Mouse (Mus musculus): ENCODE data around the gene Gm1527.
"Not testable (repeated sequence)": the region's sequence is repeated elsewhere in the genome, so short reads cannot be mapped to it uniquely, and the experiment has no call there.

Gene Gm1527

DNA sequence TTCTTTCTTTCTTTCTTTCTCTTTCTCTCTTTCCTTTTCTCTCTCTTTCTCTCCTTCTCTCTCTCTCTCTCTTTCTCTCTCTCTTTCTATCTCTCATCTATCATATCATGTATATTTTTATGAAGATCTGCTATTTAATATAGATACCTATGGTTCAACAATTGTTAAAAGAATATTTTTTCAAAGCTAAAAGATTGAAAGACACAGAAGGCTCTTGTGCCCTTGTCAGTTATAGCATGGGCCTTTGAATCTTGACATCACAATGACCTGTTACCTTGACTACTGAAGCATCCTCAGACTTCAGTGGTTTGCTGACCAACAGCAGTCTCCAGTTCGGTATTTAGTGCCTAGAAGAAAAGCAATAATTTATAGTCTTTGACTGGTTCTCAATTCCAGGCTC lies at the start of gene Gm1527:
Gm1527 (plus strand) TSS at position 301 of the 400 bp plus-strand sequence.
- DNase-seq (ENCODE audit: low spot score): no peak

DNA sequence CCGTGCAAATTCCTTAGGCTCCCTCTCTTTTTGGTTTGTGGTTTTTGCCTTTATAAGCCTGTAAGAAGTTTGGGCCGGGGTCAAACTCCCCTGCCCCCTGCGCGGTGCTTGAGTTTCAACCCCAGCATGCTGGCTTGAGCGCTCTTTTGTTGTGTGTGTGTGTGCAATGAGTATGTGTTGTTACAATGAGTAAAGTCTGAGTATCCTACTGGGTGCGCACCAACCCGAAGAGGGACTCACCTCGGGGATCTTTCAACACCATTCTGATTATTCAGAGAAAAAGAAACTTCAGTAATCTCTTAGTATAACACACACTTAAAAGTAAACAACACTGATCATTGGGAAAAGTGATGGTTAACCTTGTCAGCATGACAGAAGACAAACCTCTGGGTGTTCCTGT lies 49.2 kb upstream of the Gm1527 start:
- DNase-seq (ENCODE audit: low spot score): no peak

DNA sequence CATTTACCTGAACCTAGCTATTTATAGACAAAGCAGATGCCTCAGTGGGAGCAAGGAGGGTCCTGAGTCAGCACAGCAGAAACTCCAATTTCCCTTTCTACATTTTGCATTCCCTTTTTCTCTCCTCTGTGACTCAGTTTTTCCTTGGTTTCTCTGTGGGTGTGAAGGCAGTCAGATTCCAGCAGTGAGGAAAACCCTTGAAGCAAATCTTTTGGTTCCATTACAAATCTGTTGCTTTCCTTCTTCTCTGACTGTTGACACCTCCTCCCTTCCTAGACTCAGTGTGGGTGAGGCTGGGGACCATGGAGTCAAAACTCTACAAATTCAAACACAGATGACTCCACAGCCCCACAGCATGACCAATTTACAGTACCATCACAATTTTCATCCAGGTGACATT lies 45.3 kb upstream of the Gm1527 start:
- DNase-seq (ENCODE audit: low spot score): no peak

DNA sequence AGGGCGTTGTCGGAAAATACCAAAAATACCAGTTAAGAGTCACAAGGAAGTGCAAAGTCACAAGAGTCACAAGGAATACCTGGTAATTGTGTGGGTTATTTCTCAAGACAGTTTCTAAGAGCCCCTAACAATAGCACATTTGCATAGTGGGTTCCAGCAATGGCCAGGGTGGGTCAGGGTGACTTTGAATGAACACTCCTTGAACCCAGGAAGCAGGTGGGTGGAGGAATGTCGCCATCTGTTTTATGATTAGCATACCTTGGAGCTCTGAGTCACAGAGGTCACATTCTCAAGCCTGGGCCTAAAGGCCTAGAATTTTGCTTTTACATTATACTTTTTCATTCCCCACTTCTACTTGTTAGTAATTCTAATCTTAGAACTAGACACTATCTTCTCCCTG lies 40.2 kb upstream of the Gm1527 start:
- not testable (repeated sequence) for DNase-seq (ENCODE audit: low spot score)

DNA sequence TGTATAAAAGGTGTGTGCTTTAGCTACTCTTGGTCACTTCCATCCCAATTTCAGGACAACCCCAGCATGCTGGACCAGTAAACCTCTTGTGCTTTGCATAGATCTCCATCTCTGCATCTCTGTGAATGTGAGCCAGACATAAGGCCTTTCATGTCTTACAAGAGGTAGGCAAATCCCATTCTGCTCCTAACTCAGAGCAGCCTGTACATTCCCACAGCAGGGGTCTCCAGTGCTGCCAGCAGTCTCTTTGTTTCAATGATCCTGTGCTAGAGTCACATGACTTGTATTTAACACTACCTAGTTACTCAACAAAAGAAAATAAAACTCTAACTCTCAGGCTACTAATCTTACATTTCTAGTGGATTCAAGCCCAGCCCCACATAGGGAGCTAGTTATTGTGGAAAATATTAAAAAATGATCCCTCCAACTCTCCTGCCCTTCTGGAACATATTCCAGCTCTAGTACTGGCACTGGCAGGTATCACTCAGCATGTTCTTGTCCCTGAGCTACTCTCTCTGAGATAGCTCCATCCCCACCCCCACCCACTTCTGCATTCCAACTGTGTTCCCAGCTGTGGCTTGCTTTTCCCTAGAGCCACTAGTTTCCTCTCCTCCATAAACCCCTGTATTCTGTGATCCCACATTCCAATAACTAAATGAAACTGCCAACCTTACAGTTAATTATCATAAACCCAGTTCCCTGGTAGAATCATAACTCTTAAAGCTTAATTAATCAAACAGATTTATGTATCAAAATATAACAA lies 32.6 kb upstream of the Gm1527 start:
- DNase-seq (ENCODE audit: low spot score): not testable (repeated sequence)

DNA sequence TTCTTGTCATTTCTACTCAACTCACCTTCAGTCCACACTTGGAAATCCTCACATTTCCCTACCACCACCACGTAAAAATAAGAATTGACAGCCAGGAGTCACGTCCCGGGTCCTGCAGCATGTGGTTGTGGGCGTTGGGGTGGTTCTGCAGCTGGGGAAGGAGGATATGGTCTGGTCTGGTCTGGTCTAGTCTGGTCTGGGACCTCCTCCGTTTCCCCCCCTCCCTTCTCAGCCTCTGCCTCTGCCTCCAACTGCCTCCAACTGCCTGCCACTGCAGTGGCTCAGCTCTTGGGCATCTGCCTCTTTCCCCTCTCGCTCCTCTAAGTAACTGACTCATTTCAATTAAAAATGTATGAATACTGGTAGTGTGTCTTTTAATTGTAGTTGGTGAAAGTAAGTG lies 4.5 kb downstream of the Gm1527 start:
- not testable (repeated sequence) for DNase-seq (ENCODE audit: low spot score)

DNA sequence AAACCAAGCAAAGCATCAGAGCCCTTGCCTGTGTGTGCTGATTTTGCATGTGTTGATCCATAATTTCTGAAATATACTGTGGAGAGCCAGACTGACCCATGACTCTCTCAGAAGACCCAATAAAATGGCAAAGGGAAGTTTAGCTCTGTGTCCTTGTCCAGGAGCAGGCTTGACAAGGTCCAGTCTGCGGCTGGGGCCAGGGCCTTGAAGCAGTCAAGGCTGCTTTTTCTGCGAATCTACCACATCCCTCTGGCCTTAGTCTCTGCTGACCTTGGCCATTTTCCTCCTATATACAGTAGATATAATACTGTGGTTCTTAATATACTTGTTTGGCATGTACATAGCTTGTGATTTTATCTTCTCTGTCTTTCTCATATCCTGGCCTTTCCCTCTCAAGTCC lies 73.5 kb downstream of the Gm1527 start:
- no peak for DNase-seq (ENCODE audit: low spot score)

DNA sequence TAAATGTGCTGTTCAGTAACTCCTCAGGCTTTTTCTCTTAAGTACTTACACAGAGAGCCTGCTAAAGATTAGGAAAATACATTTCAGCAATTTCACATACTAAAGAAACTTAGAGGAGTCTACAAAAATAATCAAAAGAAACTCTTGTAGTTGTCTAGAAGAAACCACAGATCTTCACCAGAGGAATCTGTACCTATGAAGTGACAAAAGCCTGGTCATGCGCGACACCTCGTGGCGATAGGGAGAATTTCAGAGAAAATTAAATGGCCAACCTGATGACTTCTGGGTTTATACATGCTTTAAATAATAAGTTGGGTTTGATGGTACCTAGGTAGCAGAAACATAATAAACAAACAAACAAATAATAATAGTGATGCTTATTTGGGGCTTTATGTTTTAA lies 76.4 kb downstream of the Gm1527 start:
- DNase-seq (ENCODE audit: low spot score): peak; percentile 38

Data from ovary, postnatal 36 days (tissue).